Mouse (Mus musculus) spleen, postnatal 36 days (tissue): ENCODE data around the gene Oaf.

Source experiments
- DNase-seq, 2 experiments: peaks; one replicate each; pipeline ENCODE4 v3.0.0; 2022; ENCODE audit warnings: low spot score in 2 of 2, mixed read lengths in 1 of 2

The Oaf gene

GRCm38 (mm10) chr9:43225481-43225880 is 14.2 kb downstream of the Oaf start:
- no peak for DNase-seq

GRCm38 (mm10) chr9:43224771-43225355 is 14.8 kb downstream of the Oaf start:
- no peak for DNase-seq

- no peak for DNase-seq
Measured at GRCm38 (mm10) chr9:43222429-43222715, 17.3 kb downstream of the Oaf start.

- DNase-seq = peak; percentile 33 to 59
Measured at GRCm38 (mm10) chr9:43221643-43222428, 17.9 kb downstream of the Oaf start.

GRCm38 (mm10) chr9:43210771-43211450 is 28.8 kb downstream of the Oaf start:
- DNase-seq = no peak

GRCm38 (mm10) chr9:43210190-43210682 is 29.5 kb downstream of the Oaf start, which contains the start of gene Pou2f3:
Pou2f3 (minus strand) TSS chr9:43210369.
- peak; percentile 6 to 18 for DNase-seq

GRCm38 (mm10) chr9:43206022-43206390 is 33.7 kb downstream of the Oaf start:
- DNase-seq = no peak

GRCm38 (mm10) chr9:43205343-43206021 is 34.2 kb downstream of the Oaf start:
- DNase-seq = no peak

- no peak for DNase-seq
Measured at GRCm38 (mm10) chr9:43200212-43200611, 39.5 kb downstream of the Oaf start.

- no peak for DNase-seq
Measured at GRCm38 (mm10) chr9:43194001-43194400, 45.7 kb downstream of the Oaf start.

GRCm38 (mm10) chr9:43191561-43191960 is 48.1 kb downstream of the Oaf start:
- DNase-seq = no peak

GRCm38 (mm10) chr9:43189021-43189356 is 50.7 kb downstream of the Oaf start:
- no peak for DNase-seq

- DNase-seq = no peak
Measured at GRCm38 (mm10) chr9:43188309-43189020, 51.2 kb downstream of the Oaf start.

- DNase-seq = no peak
Measured at GRCm38 (mm10) chr9:43179614-43180013, 60.1 kb downstream of the Oaf start.

GRCm38 (mm10) chr9:43178172-43178571 is 61.5 kb downstream of the Oaf start:
- no peak for DNase-seq
